Mouse (Mus musculus): ENCODE data around the gene Kcnj8.
"Not testable (repeated sequence)": the region's sequence is repeated elsewhere in the genome, so short reads cannot be mapped to it uniquely, and the experiment has no call there.

The Kcnj8 gene

GRCm38 (mm10) chr6:142550871-142551270 is 20.5 kb downstream of the Kcnj8 start:
- no peak for DNase-seq (ENCODE audit: extremely low read depth, insufficient read length, low spot score)

- peak; percentile 51 for DNase-seq (ENCODE audit: extremely low read depth, insufficient read length, low spot score)
These were observed 23.0 kb downstream of the Kcnj8 start for GRCm38 (mm10) chr6:142548377-142548776.

- DNase-seq (ENCODE audit: extremely low read depth, insufficient read length, low spot score), result no peak
These were observed 26.3 kb downstream of the Kcnj8 start for GRCm38 (mm10) chr6:142545132-142545531.

DNA sequence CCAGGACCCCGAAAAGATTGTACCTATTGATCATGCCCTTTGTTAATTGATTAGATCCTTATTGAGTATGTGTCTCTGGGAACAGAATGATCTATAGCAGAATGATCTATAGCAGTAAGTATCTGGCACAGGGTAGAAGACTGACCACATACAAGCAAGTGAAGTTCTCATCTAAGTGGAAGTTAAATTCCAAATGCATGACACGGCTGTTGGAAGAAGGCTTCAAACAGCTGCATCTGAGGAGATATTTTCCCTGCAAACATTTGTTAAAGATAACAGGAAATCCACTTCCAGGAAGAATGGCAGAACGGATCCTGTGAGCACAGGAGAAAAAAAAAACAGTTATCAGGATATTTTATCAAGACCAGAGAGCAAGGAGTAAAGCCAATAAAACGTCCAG is 27.8 kb downstream of the Kcnj8 start:
- DNase-seq (ENCODE audit: extremely low read depth, insufficient read length, low spot score), result no peak

DNA sequence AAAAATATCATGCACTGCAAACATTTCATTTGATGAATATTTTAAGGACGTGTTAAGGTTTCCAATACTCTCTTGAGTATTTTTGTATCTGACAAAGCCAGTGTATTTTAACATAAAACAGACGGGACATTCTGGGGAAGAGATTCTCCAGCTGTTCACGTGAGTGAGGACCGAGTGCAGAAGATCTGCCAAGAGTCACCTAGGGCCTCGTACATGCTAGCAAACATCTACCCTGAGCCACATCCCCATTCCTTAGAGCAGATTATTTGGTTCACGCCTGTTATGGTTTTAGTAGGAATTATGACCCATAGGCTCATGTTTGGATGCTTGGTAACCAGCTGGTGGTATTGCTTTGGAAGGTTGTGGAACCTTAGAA is 28.6 kb downstream of the Kcnj8 start:
- DNase-seq (ENCODE audit: extremely low read depth, insufficient read length, low spot score), result no peak

DNA sequence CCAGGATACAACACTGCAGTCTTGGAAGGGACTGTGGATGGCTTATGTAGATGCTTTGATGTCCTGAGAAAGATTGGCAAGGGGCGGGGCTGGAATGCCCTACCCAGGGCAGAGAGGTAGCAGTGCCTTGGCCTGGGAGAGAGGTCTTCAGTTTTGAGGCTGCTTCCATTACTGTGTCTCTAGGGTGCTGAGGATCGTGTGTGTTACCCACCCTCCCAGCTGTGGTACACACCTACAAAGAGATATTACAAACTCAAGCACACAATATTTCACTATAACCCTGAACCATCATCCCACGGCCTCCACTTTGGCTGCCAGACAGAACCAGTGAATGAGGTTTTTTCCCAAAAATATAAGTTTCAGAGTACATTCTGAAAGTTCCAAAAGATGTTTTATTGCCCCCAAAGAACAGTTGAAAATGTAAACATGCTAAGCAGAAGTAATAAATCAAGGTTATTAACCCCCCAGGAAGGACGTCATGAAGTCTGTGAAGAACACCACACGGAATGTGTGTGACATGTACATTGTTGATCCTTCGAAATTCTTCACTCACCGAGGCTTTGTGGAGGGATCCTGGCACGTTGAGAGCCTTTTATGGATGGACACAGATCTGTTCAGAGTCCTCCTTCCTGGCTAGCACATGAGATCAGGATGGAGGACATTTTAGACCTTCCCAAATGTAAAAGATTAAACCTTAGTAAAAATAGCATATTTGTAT is 29.2 kb downstream of the Kcnj8 start:
- no peak for DNase-seq (ENCODE audit: extremely low read depth, insufficient read length, low spot score)

- DNase-seq (ENCODE audit: extremely low read depth, insufficient read length, low spot score), result no peak
These were observed 30.8 kb downstream of the Kcnj8 start for GRCm38 (mm10) chr6:142540561-142541160.

- no peak for DNase-seq (ENCODE audit: extremely low read depth, insufficient read length, low spot score)
These were observed 31.3 kb downstream of the Kcnj8 start for GRCm38 (mm10) chr6:142540131-142540530.

DNA sequence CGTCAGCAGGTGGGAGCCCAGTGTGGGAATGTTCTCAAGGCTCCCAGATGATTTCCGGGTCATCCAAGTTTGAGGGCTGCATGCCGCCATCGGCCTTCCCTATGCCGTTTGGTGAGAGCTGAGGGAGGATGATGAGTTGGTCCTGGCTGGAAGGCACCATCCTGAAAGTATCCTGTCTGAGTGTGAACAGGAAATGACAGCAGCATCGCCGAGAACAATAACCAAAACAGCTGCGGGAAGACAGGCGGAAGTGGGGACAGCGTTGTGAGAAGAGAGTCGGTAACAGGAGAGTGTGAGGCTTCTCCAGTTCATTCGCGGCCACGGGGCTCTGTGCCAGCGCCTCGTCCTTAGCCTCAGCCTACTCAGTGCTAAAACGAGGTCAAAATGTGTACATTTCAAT is 32.9 kb downstream of the Kcnj8 start:
- DNase-seq (ENCODE audit: extremely low read depth, insufficient read length, low spot score), result no peak

DNA sequence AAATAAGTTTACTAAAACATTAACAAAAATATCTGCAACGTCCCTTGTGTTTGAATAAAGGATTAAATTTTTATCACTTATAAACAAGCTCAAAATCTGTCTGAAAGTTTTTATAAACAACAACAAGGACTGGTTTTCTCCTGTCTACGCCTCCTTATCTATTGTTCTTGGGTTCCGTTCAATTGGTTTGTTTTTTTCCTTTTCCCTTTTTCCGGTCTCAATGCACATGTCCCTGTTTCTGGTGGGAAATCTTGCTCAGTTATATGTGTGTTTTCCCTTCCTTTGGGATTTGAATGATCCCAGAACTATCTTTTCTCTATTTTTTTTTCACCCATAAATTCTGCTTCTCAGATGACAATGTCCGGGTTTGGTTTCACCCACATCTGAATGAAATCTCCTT is 38.0 kb downstream of the Kcnj8 start:
- DNase-seq (ENCODE audit: extremely low read depth, insufficient read length, low spot score), result no peak

GRCm38 (mm10) chr6:142532686-142533085 is 38.7 kb downstream of the Kcnj8 start:
- no peak for DNase-seq (ENCODE audit: extremely low read depth, insufficient read length, low spot score)

DNA sequence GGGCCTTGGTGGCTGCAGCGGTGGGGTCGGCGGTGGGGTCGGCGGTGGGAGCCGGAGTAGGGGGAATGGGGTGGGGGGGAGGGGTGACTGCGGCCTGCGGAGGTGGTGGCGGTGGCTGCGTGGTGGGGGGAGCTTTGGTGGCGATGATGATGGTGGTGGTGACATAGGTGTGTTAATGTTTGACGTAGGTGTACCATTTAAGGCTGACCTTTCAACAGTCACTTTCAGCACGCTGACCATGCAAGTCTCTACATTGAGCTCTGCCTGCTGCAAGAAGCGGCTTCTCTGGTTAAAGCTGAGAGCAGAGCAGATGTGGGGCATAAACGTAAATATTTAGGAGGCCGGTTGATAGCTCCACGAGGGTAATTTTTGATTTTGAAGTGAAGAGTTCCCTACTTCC is 39.3 kb downstream of the Kcnj8 start:
- no peak for DNase-seq (ENCODE audit: extremely low read depth, insufficient read length, low spot score)

DNA sequence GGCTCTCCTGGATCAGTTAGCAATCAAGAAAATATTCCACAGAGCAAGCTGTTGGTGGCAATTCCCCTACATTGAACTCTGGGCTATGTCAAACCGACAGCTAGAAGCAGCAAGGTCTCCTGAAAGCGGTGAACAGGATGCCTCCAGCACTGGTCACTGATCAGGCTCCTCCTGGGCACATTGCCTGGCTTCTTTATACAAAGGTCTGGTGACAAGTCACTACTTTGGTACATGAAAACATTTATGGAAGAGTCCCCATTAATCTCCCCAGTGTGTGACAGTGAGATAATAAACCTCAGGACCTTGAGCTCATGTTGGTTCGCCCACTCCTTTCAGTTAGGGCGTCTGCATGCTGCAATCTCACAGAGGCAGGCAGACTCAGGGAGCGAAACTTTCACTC is 41.0 kb downstream of the Kcnj8 start:
- no peak for DNase-seq (ENCODE audit: extremely low read depth, insufficient read length, low spot score)

GRCm38 (mm10) chr6:142529680-142530079 is 41.7 kb downstream of the Kcnj8 start:
- DNase-seq (ENCODE audit: extremely low read depth, insufficient read length, low spot score), result no peak

DNA sequence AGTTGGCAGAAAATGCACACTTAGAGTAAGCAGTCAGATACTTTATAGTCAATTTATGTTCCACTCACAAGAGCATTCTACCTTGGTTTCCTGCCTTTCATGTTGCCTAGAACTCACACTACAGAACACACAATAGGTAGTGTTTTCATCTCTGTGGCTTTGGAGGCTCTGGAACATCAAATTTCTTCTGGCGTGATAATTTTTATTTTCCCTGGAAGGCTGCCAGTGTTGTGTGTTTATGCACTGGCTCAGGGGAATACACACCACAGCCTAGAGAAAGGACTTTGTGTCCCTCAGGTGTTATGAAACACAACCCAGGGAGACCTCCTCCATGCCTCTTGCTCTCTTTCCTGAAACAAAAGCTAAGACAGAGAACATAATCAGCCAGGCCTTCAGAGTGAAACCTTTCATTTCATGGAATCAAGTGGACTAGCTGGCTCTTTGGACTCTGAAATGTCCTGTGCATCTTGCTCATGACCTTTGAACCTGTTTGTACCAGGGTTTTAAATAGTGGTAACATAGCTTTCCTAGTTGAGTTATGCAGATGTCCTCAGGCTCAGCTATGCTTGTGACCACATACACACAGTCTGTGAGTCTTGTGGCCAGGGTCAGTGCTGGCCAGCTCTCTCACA is 43.4 kb downstream of the Kcnj8 start:
- DNase-seq (ENCODE audit: extremely low read depth, insufficient read length, low spot score), result no peak

- DNase-seq (ENCODE audit: extremely low read depth, insufficient read length, low spot score), result no peak
These were observed 46.6 kb downstream of the Kcnj8 start for GRCm38 (mm10) chr6:142524635-142525308.

- no peak for DNase-seq (ENCODE audit: extremely low read depth, insufficient read length, low spot score)
These were observed 49.8 kb downstream of the Kcnj8 start for GRCm38 (mm10) chr6:142521591-142522110.

GRCm38 (mm10) chr6:142519110-142519509 is 52.3 kb downstream of the Kcnj8 start:
- DNase-seq (ENCODE audit: extremely low read depth, insufficient read length, low spot score), result no peak

GRCm38 (mm10) chr6:142515379-142515778 is 56.0 kb downstream of the Kcnj8 start:
- DNase-seq (ENCODE audit: extremely low read depth, insufficient read length, low spot score), result not testable (repeated sequence)

DNA sequence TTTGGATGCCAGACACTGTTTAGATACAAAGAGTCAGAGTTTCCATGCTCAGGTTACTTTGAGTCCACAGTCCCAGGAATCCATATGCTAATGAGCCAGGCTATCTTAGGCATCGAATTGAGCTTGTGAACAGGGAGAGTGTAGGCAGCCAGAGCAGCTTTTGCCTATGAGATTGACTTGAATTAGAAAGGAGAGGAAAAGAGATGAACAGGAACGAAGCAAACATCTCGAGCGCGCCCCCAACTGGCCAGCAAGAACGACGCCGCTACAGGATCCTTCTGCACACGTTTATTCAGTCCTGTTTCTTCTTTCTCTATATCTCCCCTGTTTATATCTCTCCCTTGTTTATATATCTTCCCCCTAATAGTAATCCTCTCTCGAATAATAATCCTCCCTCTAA is 56.5 kb downstream of the Kcnj8 start:
- no peak for DNase-seq (ENCODE audit: extremely low read depth, insufficient read length, low spot score)
